Mouse (Mus musculus): ENCODE measurements around the gene Arx.

DNA sequence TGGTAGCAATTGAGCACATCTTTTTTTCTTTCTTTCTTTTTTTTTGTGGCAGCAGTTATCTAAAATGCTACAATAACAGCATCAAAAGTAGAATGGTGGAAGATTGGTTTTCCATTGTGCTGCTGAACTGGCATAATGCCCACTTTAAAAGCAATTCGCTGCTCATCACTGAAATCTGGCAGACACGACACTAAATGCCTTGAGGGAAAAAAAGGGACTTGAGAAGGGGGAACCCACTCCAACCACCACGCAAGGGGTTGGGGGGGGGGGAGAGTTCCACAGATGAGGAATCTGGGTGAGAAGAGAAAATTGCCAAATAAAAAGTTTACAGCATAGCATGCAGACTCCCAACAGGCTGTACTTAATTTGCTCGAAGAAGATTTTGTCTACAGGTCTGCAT, 31.3 kb downstream of the Arx start:
- TF ChIP-seq CTCF (IDR thresholded peaks at IDR 0.05; ENCODE audit: low read depth): no peak
- no peak for TF ChIP-seq EP300 (IDR thresholded peaks at IDR 0.05; ENCODE audit: low read depth)

All from liver, embryonic 14.5 days (tissue).